Mouse (Mus musculus) embryonic facial prominence, embryonic 11.5 days (tissue): ENCODE measurements around the gene Cxcl9. TPM values are rescaled to one million over a fixed set of nuclear protein-coding genes. Genes with fewer than 3 reads are reported as not detected.

Experiments
- ATAC-seq: fragments of 200-750 bp; cut with Nextera tagmentation; replicated peaks from 2 replicates; pipeline ENCODE4 v1.8.0; 2017; ENCODE audit warnings: low read depth; ENCODE audit not compliant: insufficient number of reproducible peaks, low FRiP score, low TSS enrichment
- DNase-seq: peaks from one replicate; pipeline ENCODE4 v3.0.0-alpha.2; 2015; ENCODE audit warnings: low spot score
- H3K27ac ChIP-seq: fragments of 300-500 bp; sonication (generic); replicated peaks from 2 replicates; pipeline ENCODE4 v1.5.1; 2014; ENCODE audit warnings: mild to moderate bottlenecking, low read depth, low read length, control low read depth
- H3K27me3 ChIP-seq: fragments of 300-500 bp; sonication (generic); 2 replicates; pipeline ENCODE4 v1.6.1; 2014; ENCODE audit warnings: mild to moderate bottlenecking, low read length, moderate library complexity, mixed read lengths; ENCODE audit not compliant: control insufficient read depth, insufficient read depth
- H3K36me3 ChIP-seq: fragments of 300-500 bp; sonication (generic); replicated peaks from 2 replicates; pipeline ENCODE4 v1.6.1; 2014; ENCODE audit warnings: low read depth, mild to moderate bottlenecking, low read length, moderate library complexity, mixed read lengths; ENCODE audit not compliant: control insufficient read depth, insufficient read depth
- H3K4me1 ChIP-seq: fragments of 300-500 bp; sonication (generic); 2 replicates; pipeline ENCODE4 v1.6.1; 2014; ENCODE audit warnings: low read length, mixed read lengths; ENCODE audit not compliant: control insufficient read depth, insufficient read depth
- H3K4me2 ChIP-seq: fragments of 300-500 bp; sonication (generic); 2 replicates; pipeline ENCODE4 v1.6.1; 2014; ENCODE audit warnings: low read depth, mild to moderate bottlenecking, control low read depth, low read length, moderate library complexity
- H3K4me3 ChIP-seq: fragments of 300-500 bp; sonication (generic); 2 replicates; pipeline ENCODE4 v1.5.1; 2014; ENCODE audit warnings: low read depth, low read length, control low read depth
- H3K9ac ChIP-seq: fragments of 300-500 bp; sonication (generic); replicated peaks from 2 replicates; pipeline ENCODE4 v1.6.1; 2014; ENCODE audit warnings: mild to moderate bottlenecking, control low read depth, low read length
- H3K9me3 ChIP-seq: fragments of 300-500 bp; sonication (generic); replicated peaks from 2 replicates; pipeline ENCODE4 v1.6.1; 2016; ENCODE audit warnings: mild to moderate bottlenecking, low read length, inconsistent platforms, mixed read lengths; ENCODE audit not compliant: control insufficient read depth
- WGBS: fragments of 180-500 bp; shearing (Covaris S2); extraction: QIAGEN DNeasy Blood & Tissue Kit; methylation state at CpG from one replicate; pipeline ENCODE4 v1.1.7; 2014; 5-methylcytosine and 5-hydroxymethylcytosine counted together
- polyA plus RNA-seq: library from polyadenylated mRNA; unstranded; fragments of >200 nt; fragmentation: Nextera tagmentation; extraction: Ambion mirVana; gene quantifications from 2 replicates; pipeline ENCODE4 v1.2.1, GENCODE M21; 2014

Cxcl9 gene
- polyA plus RNA-seq, 1 experiment from 2014 or later, result not detected

DNA sequence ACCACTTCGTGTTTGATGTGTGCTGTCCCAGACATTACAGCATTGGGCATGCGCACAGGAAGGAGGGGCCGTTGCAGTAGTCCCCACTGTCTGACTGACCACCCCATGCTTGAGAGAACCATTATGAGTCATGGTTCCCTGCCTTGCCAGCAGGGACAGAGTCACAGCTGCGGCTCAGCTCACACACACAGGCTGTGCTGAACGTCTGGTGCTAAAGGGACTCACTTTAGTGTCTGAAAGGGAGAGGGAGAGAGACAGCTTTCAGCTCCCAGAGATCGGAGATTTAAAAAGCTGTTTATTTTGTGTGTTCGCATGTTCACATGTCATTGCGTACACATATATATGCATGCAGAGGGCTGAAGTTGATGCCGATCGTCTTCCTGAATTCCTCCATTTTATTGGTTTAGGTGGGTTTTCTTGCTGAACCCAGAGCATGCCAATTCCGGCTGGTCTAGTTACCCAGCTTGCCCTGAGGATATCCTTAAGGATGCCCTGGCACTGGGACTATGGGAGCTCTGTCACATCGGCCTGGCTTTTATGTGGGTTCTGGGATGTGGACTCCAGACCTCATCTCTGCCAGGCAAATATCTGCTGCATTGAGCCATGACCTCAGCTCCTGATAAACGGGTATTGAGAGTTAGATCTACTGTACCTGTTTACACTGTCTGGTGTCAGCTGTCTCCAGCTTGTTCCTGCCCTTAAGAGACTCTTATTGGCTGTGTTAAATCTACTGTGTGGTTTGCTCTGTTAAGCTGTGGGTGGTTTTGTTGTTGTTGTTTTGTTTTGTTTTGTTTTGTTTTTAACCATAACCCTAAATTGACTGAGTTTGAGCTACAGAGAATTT lies 41.5 kb upstream of the Cxcl9 start:
- Histone ChIP-seq H3K36me3 (no peaks in the 10 kb centered on the region), H3K4me2 (no peak overlapping the region), H3K27me3 (no peaks in the 10 kb centered on the region), H3K4me1 (no peaks in the 10 kb centered on the region), H3K4me3 (no peak overlapping the region), H3K27ac (no peak overlapping the region), H3K9me3 (no peaks in the 10 kb centered on the region), H3K9ac (no peak overlapping the region)
- WGBS, result 77% methylated on average over 13 of the region's 13 CpGs
- 0 out of 2 replicates have a peak, but pooled peaks have one; percentile 62 for ATAC-seq
- no peak for DNase-seq

- no peaks in the 10 kb centered on the region for H3K4me1 ChIP-seq
- WGBS, result 80% methylated on average over 10 of the region's 10 CpGs
- no peaks in the 10 kb centered on the region for H3K9me3 ChIP-seq
- no peak overlapping the region for H3K9ac ChIP-seq
- no peak overlapping the region for H3K27ac ChIP-seq
- no peak for ATAC-seq
- H3K36me3 ChIP-seq, result no peaks in the 10 kb centered on the region
- no peak for DNase-seq
- H3K4me3 ChIP-seq, result no peak overlapping the region
- no peaks in the 10 kb centered on the region for H3K27me3 ChIP-seq
- no peak overlapping the region for H3K4me2 ChIP-seq
These were observed 40.5 kb upstream of the Cxcl9 start for GRCm38 (mm10) chr5:92368392-92368791.

GRCm38 (mm10) chr5:92366565-92366964 lies 38.7 kb upstream of the Cxcl9 start:
- Histone ChIP-seq H3K4me3 (no peak overlapping the region), H3K27me3 (no peaks in the 10 kb centered on the region), H3K36me3 (no peaks in the 10 kb centered on the region), H3K4me2 (no peak overlapping the region), H3K27ac (no peak overlapping the region), H3K9me3 (no peaks in the 10 kb centered on the region), H3K4me1 (no peaks in the 10 kb centered on the region), H3K9ac (no peak overlapping the region)
- no peak for ATAC-seq
- WGBS, result 70% methylated on average over 6 of the region's 6 CpGs
- no peak for DNase-seq

DNA sequence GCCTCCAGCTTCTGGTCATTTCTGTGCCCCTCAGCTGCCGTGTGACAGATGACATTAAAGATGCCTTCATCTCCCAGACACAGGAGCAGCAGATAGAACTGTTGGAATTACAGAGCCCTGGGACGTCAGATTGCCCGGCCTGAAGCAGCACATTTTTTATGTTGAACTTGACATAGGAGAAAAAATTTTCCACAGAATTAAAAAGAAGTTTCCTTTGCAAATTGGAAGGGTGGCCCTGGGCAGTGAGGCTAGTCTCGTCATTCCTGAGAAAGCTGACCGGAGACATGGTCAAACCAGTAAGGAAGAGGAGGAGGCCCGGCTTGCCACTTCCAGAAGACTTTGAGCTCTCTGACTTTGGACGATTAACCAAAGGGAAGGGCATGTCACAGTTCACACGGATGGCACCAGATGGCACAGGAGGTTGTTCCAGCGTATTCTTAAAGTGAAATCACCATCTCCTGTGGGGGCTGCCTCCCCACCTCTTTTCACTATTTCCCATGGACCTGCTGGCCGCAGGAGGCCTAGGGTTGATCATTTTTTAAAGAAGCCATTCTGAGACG lies 37.3 kb upstream of the Cxcl9 start:
- Histone ChIP-seq H3K36me3 (no peaks in the 10 kb centered on the region), H3K27ac (no peak overlapping the region), H3K4me2 (no peak overlapping the region), H3K9me3 (no peaks in the 10 kb centered on the region), H3K4me1 (no peaks in the 10 kb centered on the region), H3K4me3 (no peak overlapping the region), H3K27me3 (no peaks in the 10 kb centered on the region), H3K9ac (no peak overlapping the region)
- WGBS, result 79% methylated on average over 11 of the region's 11 CpGs
- ATAC-seq (no peak), DNase-seq (no peak)

DNA sequence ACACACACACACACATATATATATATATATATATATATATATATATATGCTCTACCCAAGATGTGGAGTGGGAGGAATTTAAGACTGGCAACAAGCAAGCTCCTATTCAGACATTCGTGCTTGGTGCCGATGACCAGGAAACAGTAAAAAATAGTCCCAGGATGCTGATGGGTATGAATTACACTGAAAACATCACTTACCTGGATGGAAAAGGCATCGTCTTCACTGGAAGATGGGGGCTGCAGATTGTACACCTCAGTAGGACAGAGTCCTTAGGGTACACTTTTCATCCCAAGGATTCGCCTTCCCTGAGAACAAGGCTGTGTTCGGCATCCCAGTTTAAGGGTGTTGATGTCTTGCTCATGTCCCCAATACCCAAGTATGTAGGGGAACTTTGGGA lies 36.1 kb upstream of the Cxcl9 start:
- Histone ChIP-seq H3K4me2 (no peak overlapping the region), H3K27ac (no peak overlapping the region), H3K4me1 (no peaks in the 10 kb centered on the region), H3K27me3 (no peaks in the 10 kb centered on the region), H3K36me3 (no peaks in the 10 kb centered on the region), H3K9ac (no peak overlapping the region), H3K9me3 (no peaks in the 10 kb centered on the region), H3K4me3 (no peak overlapping the region)
- no peak for DNase-seq
- no peak for ATAC-seq
- 89% methylated on average over 5 of the region's 5 CpGs for WGBS

DNA sequence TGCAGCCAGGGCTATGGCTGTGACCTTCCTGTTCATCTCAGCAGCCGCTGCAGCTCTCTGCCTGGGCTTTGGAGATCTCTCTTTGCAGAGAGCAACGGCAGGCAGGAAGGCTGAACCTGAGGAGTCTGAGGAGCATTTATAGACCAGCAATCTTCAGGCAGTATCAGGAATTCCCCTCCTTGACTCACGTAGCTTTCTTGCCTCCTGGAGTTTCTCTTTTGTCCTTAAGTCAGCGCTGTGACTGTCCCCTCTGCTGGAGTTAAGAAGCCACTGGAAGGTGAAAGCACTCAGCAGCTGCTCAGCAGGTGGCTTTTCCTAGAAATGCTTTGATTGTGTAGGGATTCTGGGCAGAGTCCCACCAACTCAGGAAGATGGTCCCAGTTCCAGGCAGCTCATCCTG lies 35.3 kb upstream of the Cxcl9 start:
- Histone ChIP-seq H3K4me1 (no peaks in the 10 kb centered on the region), H3K9me3 (no peaks in the 10 kb centered on the region), H3K4me3 (no peak overlapping the region), H3K36me3 (no peaks in the 10 kb centered on the region), H3K27me3 (no peaks in the 10 kb centered on the region), H3K27ac (no peak overlapping the region), H3K4me2 (no peak overlapping the region), H3K9ac (no peak overlapping the region)
- ATAC-seq (no peak), DNase-seq (no peak)
- 10% methylated on average over 4 of the region's 4 CpGs for WGBS

- ATAC-seq (no peak), DNase-seq (no peak)
- no peak overlapping the region for H3K9ac ChIP-seq
- H3K27me3 ChIP-seq, result no peaks in the 10 kb centered on the region
- H3K4me1 ChIP-seq, result no peaks in the 10 kb centered on the region
- H3K4me2 ChIP-seq, result no peak overlapping the region
- H3K27ac ChIP-seq, result no peak overlapping the region
- H3K4me3 ChIP-seq, result no peak overlapping the region
- H3K36me3 ChIP-seq, result no peaks in the 10 kb centered on the region
- 85% methylated on average over 11 of the region's 11 CpGs for WGBS
- H3K9me3 ChIP-seq, result no peaks in the 10 kb centered on the region
These were observed 31.0 kb upstream of the Cxcl9 start for GRCm38 (mm10) chr5:92358767-92359455.

- no peaks in the 10 kb centered on the region for H3K36me3 ChIP-seq
- H3K27ac ChIP-seq, result no peak overlapping the region
- no peak overlapping the region for H3K9ac ChIP-seq
- no peak overlapping the region for H3K4me3 ChIP-seq
- H3K4me1 ChIP-seq, result no peaks in the 10 kb centered on the region
- H3K9me3 ChIP-seq, result no peaks in the 10 kb centered on the region
- ATAC-seq (0 out of 2 replicates have a peak, but pooled peaks have one; percentile 62), DNase-seq (peak; percentile 54)
- H3K27me3 ChIP-seq, result no peaks in the 10 kb centered on the region
- H3K4me2 ChIP-seq, result no peak overlapping the region
- WGBS, result 48% methylated on average over 11 of the region's 12 CpGs
These were observed 30.2 kb upstream of the Cxcl9 start for GRCm38 (mm10) chr5:92358033-92358432.
